Mouse (Mus musculus): ENCODE data around the gene Per3.
"Not testable (repeated sequence)": the region's sequence is repeated elsewhere in the genome, so short reads cannot be mapped to it uniquely, and the experiment has no call there.

Gene Per3

DNA sequence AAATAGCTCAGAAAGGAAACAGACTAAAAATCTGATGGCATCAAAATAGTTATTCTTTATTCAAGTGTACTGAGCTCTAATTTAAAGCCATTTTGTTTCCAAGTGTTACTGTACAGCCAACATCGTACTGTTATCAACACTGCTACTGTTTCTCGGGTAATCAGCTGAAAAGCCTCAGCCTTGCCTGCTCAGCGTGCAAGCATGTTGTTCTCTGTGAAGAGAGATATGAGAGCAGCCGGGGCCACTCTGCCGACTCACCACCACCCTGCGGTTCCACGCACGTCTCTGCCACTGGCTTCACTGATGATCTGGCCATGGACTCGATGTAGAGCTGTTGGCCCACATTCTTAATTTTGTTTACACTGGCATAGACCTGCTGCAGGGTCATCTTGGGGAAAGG is 20.3 kb downstream of the Per3 start:
- DNase-seq = no peak

DNA sequence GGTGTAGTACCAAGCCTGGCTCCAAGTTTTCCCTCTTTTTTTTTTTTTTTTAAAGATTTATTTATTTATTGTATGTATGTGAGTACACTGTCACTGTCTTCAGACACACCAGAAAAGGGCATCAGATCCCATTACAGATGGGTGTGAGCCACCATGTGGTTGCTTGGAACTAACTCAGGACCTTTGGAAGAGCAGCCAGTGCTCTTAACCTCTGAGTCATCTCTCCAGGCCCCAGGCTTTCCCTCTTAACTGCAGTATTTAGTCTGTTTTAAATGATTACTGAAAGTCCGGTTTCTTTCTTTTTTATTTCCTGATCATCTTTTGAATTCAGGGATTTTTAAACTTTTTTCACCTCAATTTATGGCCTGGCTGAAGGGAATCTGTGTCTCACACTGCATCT is 27.1 kb downstream of the Per3 start:
- not testable (repeated sequence) for DNase-seq

DNA sequence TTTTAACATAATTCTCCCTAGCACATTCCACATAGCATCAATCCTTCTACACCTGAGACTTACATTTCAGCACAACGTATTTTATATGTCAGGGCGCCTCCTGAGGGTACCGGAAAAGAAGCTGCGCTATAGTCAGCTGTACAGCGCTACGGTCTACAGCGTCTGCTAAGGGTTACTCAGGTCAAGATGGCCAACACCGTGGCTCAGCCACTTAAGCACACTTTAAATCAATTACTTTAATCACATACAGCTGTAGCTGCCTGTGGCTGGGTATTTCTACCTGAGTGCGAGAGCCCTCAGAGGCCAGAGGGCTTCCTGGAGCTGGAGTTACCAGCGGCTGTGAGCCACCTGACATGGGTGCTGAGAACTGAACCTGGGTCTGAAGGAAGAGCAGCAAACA is 28.5 kb downstream of the Per3 start:
- DNase-seq = no peak

DNA sequence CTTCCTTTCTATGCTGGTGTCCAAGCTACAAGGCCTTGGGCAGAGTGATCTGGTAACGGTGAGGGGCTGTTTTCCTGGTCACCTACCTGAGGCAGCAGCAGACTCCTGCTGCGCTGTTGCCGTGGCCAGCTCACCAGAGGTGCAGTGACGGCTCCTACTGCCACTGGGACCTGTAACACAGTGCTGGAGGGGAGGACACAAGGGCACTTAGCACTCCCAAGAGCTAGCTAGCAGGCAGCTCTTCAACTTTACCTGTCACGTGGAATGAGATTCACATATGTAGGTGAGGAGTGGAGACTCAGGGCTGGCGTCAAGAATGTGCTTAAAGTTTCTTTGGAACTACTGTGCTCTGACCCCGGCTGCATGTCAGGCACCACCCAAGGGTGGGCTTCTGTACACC is 34.1 kb downstream of the Per3 start:
- no peak for DNase-seq

DNA sequence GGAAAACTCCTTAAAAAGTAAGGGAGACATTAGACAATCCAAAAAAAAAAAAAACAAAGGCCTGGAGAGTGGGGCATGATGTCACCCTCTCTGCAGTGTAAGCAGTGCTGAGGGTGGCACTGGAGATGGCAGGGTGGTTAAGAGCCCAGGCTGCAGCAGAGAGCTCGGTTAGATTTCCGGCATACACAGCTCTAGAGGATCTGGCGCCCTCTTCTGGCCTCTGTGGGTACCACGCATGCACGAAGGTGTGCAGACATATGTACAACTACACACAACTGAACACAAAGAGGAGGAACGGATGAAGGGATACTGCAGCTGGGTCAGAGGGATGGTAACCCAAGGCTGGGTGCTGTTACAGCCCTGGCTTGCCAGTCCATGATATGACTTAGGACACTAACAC is 37.5 kb downstream of the Per3 start:
- peak; percentile 48 to 82 for DNase-seq

DNA sequence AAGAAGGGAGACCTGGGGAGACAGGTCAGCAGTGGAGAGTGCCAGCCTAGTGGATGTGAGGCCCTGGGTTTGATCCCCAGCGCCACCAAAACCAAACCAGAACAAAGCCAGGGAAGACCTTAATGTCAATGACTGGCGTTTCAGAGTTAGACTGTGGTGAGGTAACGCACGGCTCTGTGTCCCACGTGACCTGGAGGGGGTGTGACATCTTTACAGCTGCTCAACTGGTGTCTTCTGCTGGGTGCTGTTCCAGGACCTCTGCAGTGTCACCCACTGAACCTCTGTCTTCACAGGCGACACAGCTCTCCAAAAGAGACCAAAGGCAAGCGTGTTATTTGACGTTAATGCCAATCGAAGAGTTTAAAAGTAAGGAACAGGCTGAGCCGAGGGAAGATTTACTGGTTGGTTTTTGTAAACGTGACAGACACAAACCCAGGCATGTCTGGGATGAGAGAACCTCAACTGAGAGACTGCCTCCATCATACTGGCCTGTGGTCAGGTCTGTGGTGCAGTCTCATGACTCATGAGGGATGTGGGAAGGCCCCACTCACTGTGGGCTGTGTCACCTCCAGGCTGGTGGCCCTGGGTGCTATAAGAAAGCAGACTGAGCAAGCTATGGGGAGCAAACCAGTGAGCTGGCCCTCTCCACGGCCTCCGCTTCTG is 38.7 kb downstream of the Per3 start:
- DNase-seq = no peak

DNA sequence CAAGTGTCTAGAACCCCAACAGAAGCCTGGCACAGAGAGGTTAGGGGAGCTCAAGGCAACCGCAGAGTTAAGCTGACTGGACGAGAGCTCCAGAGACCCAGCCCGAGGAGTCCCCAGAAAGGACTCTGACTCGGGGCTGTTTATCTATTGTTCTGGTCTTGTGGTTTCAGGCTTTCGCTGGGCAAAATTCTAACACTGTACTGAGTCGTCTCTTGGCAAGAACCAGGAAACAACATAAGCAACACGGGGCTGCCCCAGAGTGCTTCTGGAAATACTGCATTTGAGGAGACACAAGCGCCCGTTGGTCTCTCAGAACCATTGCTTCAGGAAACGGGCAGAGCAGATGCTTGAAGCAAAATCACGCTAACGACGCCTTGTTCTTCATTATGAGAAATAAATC is 43.1 kb downstream of the Per3 start:
- no peak for DNase-seq

DNA sequence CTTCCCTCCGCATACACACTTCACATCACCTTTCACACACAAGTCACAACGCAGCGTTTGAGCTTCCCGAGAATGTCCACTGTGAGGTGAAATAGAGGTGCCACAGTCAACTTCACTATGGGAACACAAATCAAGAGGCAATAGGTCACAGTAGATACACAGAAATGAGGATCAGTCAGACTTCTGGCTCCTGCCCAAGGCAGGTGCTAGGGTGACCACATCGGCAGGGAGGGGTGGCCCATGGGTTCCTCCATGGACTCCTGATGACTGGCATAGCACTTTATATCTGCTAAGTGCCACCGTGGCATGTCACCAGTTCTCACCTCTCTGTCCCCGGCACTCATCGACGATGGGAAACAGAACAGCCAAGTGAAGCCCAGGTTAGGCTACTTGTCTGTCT is 45.8 kb downstream of the Per3 start:
- no peak for DNase-seq

DNA sequence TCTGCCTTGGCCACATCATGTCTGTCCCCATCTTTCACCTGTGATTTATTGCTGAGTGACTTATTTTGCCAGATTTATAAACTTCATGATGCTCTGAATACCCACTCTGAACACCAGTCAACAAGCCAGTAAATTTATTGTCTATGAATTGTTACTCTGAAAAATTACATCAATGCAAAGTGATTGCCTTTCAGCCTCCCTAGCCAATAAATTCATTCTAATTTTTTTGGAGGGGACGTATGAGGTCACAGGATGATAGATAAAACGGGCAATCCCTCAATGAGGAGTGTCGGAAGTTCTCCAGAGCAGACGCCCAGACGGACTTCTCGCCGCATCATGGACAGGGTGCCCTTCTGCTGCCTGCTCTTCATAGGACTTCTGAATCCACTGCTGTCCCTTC is 47.7 kb downstream of the Per3 start, which contains the start of gene Uts2:
Gene Uts2, plus strand, starts transcription at position 301 of the 400 bp plus-strand sequence.
- no peak for DNase-seq

DNA sequence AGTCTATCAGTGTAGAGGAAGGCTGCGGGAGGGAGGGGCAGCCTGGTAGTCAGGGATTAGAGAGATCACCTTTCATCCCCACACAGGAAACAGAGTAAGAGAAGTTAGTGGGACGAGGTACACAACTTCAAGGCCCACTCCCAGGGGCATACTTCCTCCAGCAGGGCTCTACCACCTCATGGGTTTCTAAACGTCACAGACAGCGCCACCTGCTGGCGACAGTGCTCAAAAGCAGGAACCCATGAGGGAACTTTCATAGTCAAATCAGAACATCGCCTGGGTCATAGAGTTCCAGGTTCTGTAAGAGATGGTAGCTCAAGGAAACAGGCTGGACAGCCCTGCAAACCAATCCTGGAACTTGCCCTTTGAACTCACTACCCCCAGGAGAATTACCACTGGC is 54.3 kb downstream of the Per3 start:
- peak; percentile 27 to 76 for DNase-seq

DNA sequence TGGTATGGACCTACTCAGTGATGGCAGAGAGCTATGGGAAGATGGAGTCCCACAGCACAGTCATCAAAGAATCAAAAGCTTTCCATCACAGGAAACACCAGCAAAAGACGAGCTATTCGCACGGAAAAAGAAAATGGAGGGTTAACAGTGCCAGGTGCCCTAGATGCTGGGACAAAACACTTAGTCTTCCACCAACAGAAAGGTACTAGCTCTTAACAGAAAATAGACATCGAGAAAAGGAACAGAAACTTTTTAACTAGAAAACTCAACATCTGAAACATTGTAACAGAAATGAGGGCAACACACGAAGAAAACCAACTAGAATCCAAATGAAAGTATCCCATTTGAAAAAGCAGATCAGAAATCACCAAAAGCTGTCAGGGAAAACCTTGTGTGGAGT is 64.3 kb downstream of the Per3 start:
- no peak for DNase-seq

DNA sequence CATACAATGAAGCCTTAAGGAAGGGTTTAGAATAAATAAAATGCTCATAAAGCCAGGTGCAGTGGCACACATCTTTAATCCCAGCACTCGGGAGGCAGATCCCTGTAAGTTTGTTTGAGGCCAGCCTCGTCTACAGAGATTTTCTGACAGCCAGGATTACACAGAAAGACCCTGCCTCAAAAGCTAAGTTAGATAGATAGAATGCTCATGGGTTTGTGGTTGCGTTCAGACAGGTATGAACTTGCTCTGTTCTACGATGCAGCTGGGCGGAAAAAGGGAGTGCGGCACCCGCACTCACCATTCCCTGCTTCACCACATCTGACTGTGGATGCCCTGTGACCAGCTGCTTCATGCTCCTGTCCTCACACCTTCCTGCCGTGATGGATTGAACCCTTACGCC is 65.0 kb downstream of the Per3 start:
- DNase-seq = no peak

DNA sequence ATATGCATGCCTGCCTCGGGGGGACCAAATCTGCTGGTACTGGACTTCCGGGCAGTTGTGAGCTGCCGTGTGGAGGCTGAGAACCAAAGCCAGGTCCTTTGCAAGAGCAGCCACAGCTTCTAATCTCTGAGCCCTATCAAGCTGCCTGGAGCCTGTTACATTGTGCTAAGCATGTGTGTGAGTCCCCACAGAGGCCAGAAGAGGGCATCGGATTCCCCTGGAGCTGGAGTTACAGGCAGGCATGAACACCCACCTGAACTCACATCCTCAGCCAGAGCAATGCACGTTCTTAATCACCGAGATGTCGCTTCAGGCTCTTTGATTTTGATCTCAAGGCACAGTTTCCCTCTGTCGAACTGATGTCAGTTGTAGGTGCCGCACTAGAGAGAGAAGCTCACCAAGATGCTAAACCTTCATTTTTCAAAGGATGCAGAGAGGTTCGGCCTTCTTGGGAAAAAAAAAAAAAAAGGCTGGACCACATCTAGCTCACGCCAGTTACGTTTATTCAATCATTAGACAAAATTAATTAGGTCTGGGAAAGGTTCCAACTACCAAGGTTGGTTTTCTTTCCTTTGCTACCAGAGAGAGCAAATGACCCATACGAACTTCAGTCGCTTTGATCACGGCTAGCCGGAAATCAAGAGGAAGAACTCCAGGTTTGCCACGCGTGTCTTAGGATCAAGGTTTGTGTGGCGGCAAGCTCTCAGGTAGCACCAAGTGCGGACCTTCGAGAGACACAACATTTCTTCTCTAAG is 66.1 kb downstream of the Per3 start:
- DNase-seq = peak; percentile 13 to 46

DNA sequence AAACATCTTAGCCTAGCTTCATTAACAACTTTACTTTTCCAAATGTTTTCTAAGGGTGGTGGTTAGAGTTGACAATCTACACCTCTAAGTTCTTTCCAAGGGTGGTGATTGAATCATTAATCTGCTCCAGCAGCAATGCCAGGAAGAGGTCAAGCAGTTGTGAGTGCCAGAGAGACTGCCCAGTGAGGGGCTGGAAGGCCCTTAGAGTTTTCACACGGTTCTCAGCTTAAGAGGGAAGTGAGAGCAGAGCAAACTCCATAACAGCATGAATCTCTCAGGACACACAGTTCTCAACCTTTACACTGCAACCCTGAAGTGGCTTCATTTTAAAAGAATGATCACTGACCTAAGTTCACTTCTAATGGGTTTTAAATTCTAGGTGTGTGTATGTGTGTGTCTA is 69.3 kb downstream of the Per3 start:
- peak; percentile 22 to 41 for DNase-seq

DNA sequence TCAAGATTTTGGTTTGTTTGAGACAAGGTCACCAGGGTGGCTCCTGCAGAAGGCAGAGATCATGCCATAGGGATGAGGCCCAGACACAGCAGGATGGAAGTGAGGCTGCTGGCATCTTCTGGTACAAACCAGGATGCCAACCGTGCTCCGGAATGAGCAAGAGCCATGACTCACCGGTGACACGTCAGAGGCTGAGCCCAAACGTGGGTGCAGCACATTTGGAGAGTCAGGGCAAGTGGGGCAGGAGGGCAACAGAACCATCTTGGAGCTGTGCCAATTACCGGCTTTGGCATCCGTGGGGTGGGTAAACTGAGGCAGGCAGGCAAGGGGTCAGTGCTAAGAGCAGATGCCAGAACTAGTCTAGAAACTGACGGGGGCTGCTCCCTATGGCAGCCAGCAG is 71.2 kb downstream of the Per3 start:
- no peak for DNase-seq

DNA sequence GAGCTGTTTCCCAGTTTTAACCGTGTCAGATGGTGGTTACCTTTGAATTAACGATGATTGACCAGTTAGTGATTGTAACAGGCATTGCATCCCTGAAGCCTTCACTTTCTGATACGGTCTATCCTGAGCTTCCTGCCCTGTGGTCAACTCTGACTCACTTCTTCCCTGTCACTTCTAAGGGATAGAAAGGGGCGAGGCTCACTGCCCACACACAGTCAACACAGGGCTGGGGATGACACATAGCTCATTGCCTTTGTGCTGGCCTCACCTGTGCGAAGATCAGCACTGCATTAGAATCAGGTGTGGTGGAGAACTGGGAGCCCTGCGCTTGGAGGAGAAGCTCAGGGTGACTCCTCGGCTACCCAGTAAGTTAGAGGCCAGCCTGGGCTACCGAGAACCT is 75.5 kb downstream of the Per3 start:
- DNase-seq = no peak

DNA sequence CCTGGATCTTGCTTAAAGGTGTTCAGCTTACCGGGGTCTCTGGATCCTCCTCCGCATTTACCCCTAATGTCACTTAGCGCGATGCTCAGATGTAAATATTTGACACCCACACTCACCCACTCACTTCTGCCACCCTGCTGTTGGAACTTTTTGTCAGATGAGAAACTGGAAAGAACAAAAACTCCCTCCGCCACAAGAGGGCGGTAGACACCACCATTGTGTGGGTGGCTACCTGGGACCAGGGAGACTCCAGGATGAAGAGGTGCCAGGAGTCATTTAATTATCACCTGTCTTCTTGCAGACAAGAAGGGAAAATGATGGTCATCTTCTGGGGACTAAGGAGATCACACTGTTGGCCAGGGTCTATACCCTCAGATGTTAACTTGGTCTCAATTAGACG is 77.9 kb downstream of the Per3 start:
- peak; percentile 60 to 88 for DNase-seq

DNA sequence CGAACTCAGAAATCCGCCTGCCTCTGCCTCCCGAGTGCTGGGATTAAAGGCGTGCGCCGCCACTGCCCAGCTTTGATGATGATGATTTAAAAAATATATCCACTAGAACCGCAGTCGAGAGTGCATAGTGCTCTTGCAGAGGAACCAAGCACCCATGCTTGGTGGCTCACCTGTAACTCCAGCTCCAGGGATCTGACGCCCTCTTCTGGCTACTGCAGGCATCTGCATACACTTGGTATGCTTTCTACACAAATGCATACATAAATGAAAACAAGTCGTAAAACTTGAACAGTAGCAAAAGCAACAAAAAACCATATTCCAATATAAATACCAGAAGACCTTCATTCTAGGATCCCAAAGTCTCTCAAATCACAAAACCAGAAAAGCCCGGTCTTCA is 78.9 kb downstream of the Per3 start:
- no peak for DNase-seq

DNA sequence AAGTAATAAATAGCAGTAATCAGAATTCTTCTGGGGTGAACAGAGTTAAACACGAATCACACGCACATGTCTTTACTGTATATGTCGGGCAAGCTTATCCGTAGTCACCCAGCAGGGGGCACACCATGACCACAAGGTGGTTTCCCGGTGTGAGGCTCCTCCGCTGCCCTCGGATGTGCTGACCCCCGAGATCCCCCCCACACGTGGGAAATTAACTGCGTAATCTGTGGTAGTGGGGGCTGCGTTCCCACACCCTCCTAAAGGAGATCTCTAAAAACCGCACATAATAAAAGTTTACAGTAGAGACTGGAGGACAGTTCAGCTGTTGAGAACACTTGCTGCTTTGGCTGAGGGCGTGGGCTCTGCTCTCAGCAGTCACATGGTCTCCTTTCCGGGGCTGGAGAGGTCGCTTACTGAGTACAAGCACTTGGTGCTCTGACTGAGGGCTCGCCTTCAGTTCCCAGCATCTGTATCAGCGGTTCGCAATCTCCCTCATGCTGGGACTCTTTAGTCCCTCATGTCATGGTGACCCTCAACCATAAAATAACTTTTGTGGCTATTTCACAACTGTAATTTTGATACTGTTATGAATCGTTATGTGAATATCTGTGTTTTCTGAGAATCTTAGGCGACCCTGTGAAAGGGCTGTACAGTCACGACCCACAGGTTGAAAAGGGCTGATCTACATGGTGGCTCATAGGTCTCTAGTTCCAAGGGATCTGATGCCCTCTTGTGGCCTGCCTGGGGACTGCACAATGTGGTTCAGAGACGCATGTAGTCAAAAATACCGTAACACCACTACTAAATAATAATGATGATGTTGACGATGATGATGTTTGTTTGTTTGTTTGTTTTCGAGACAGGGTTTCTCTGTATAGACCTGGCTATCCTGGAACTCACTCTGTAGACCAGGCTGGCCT is 79.6 kb downstream of the Per3 start:
- DNase-seq = peak; percentile 91 to 96

DNA sequence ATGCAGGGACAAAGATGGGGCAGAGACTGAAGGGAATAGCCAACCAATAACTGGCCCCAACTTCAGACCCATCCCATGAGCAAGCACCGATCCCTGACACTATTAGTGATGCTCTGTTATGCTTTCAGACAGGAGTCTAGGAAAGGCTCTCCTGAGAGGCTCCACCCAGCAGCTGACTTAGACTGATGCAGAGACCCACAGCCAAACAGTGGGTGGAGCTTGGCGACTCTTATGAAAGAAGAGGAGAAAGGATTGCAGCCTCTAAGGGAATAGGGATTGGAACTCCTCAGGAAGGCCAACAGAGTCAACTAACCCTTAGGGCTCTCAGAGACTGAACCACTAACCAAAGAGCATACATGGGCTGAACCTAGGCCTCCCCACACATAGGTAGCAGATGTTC is 80.8 kb downstream of the Per3 start:
- DNase-seq = no peak

DNA sequence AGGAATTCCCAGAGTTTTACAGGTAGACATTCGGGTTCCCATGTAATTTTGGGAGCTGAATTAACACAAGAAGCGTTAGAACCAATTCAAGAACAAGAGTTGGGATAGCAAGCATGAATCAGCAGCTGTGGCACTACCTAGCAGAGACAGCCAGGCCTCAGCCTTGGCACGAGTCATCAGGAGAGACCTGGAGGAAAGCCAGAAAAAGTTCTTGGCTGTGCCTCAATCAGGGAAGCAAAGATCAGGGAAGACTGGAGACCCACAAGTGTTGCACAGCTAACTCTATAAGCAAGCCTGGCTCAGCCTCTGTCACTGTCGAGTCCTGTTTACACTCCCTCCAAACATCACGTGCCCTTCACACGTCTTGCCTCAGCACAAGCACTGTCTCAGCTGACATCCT is 82.2 kb downstream of the Per3 start:
- DNase-seq = peak; percentile 71 to 82

DNA sequence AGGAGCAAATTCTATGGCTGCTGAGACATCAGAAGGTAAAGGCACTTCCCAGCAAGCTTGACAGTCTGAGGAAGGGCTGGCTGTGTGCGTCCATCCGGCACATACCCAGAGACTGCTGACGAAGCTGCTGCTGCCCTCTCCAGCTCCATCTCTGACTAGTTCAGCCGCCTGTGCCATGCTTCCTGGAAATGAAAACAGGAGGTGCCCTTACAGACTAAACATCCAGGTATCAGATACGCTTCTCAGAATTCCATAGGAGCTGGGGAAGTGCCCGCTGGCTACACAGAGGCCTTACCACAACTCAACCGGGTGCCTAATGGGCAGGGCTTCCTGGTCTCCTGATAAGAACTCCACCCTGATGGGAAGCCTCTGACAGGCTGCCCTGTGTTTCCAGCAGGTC is 85.9 kb downstream of the Per3 start:
- DNase-seq = peak; percentile 42 to 44

DNA sequence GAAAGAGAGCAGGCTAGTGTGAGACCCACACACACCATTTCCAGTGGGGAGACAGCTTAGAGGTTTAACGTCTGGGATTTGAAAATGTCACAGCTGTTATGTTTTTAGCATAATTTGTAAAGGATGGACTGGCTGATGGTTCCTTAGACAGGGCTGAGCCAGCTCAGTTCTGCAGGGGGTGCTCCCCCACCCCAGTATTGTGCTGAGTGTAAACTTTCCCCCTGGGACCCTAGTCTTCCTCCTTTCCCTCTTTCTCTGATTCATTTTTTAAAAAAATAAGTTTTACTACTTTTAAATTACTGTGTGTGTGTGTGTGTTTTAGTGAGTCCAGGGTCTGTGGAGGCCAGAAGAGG is 87.4 kb downstream of the Per3 start:
- DNase-seq = no peak

All from kidney, postnatal 36 days (tissue).